Mouse (Mus musculus): Measurements from ENCODE around the gene Cdk14.

DNA sequence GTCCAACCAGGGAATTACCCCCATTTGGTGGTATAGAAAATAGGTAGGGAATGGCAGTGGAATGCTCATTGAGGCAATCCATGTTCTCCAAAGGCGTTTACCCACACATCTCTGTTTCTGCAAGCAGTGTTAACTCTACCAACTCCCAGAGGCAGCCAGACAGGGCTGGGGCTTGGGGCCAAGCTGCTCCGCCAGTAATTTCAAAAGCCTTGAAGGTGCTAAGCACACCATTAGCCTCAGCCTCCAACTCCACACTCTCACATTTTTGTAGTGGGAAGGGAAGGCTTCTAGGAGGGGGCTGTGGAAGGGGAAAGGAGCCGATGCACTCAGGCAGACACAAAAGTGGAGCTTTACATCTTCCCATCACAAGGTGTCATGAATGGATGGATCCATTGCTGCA, 525.1 kb downstream of the Cdk14 start:
- TF ChIP-seq CTCF (IDR thresholded peaks at IDR 0.05) (no peak), EP300 (IDR thresholded peaks at IDR 0.05) (no peak)
